In the genomic region with DNA sequence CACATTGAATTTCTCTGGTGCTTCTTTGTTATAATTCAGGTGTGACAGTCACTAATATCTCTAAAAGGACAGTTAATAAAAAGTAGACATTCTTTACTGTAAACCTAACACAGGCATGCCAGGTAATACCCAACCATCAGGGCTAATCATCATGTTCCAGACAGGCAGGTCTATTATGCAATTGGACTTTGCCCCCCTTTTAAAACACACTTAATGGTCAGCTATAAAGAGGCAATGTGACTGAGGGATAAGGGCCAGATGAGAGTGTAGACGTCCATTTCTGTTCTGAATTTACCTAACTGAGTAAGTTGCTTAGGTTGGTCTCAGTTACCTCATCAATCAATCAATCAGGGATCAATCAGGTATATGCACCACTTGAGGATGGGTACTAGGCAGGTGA, we compare ENCODE assay signal across 29 mouse cellular contexts. TPM values are rescaled to one million over a fixed set of nuclear protein-coding genes. Genes with fewer than 3 reads are reported as not detected.
DNase-seq lines count a peak whose midpoint lies in the region; ATAC-seq and TF ChIP-seq lines count a peak whose summit lies in the region.
"Had no signal": no experiment of that assay in that cellular context is flagged by ENCODE, and none has a peak within 500 bp of the region (broad histone marks: within the 10 kb centered on the region; RNA-seq: fewer than 3 reads in every experiment).

No protein-coding gene starts in this region.

- no peaks in the 10 kb centered on the region for H3K4me1 ChIP-seq in intestine, embryonic 15.5 days (replicated peaks)
- H3K4me1 ChIP-seq in intestine, postnatal 0 days (replicated peaks; ENCODE audit: control insufficient read depth, insufficient read depth, low read length), result peaks cover 3% of the 10 kb centered on the region; the same call in 1 of the 2 replicates
- H3K4me1 ChIP-seq: embryonic facial prominence, embryonic 13.5 days; embryonic facial prominence, embryonic 15.5 days; forebrain, embryonic 12.5 days had no signal

- H3K9ac ChIP-seq in intestine, embryonic 15.5 days, result no peak overlapping the region
- H3K9ac ChIP-seq in intestine, postnatal 0 days (ENCODE audit: low read depth, low read length), result no peak overlapping the region
- H3K9ac ChIP-seq: embryonic facial prominence, embryonic 13.5 days; embryonic facial prominence, embryonic 15.5 days; forebrain, embryonic 12.5 days had no signal

- DNase-seq in heart, adult 11 months, result peak; percentile 2
- DNase-seq in heart, adult 18-20 months, result no peak
- peak; percentile 17 for DNase-seq in kidney, adult 9 months
- DNase-seq in kidney, postnatal 4 days, result no peak
- no peak for DNase-seq in adipocyte (ENCODE audit: low spot score)
- DNase-seq: adrenal gland, adult 2 months; adrenal gland, postnatal 10 days; adrenal gland, postnatal 25 days; B cell, adult 2 months; cerebellum, adult 11 months; cerebellum, adult 18-20 months; cerebellum, adult 8-10 months; cerebellum, adult 9-11 months; cerebellum, postnatal 14 days; cerebellum, postnatal 36 days; embryo, embryonic 11 days had no signal

- ATAC-seq in intestine, embryonic 15.5 days, result peak; percentile 90
- ATAC-seq in intestine, postnatal 0 days, result peak; percentile 88
- ATAC-seq: activated CD4-positive, CD25-positive, alpha-beta regulatory T cell, adult 4 months; CD4-positive, CD25-positive, alpha-beta regulatory T cell, adult 4 months; forebrain, embryonic 14.5 days; Patski had no signal

- H3K4me3 ChIP-seq in intestine, embryonic 15.5 days (replicated peaks), result no peak overlapping the region
- H3K4me3 ChIP-seq in intestine, postnatal 0 days (ENCODE audit: low read depth, low read length), result no peak overlapping the region
- H3K4me3 ChIP-seq: embryonic facial prominence, embryonic 13.5 days; embryonic facial prominence, embryonic 15.5 days; erythroblast, embryonic 14.5 days; forebrain, embryonic 10.5 days; forebrain, embryonic 12.5 days had no signal

- TF ChIP-seq CTCF in intestine, postnatal 0 days (IDR thresholded peaks at IDR 0.05; ENCODE audit: low read depth), result no peak

- no peaks in the 10 kb centered on the region for H3K36me3 ChIP-seq in intestine, embryonic 15.5 days
- no peaks in the 10 kb centered on the region for H3K36me3 ChIP-seq in intestine, postnatal 0 days (ENCODE audit: control insufficient read depth, insufficient read depth)
- H3K36me3 ChIP-seq: embryonic facial prominence, embryonic 13.5 days; embryonic facial prominence, embryonic 15.5 days; forebrain, embryonic 10.5 days; forebrain, embryonic 12.5 days; G1E had no signal

- H3K4me2 ChIP-seq in intestine, embryonic 15.5 days (replicated peaks), result no peak overlapping the region
- no peak overlapping the region for H3K4me2 ChIP-seq in intestine, postnatal 0 days (replicated peaks; ENCODE audit: low read depth)
- H3K4me2 ChIP-seq: embryonic facial prominence, embryonic 13.5 days; embryonic facial prominence, embryonic 15.5 days; forebrain, embryonic 12.5 days had no signal

- no peaks in the 10 kb centered on the region for H3K9me3 ChIP-seq in intestine, embryonic 15.5 days
- 0 out of 2 replicates have a peak, but pooled peaks cover 5% of the 10 kb centered on the region for H3K9me3 ChIP-seq in intestine, postnatal 0 days (ENCODE audit: control insufficient read depth)
- H3K9me3 ChIP-seq: embryonic facial prominence, embryonic 13.5 days; embryonic facial prominence, embryonic 15.5 days; G1E had no signal

- H3K27me3 ChIP-seq in intestine, embryonic 15.5 days (replicated peaks), result no peaks in the 10 kb centered on the region
- H3K27me3 ChIP-seq in intestine, postnatal 0 days (replicated peaks; ENCODE audit: control insufficient read depth, insufficient read depth, low read length), result no peaks in the 10 kb centered on the region
- H3K27me3 ChIP-seq: CH12.LX; embryonic facial prominence, embryonic 13.5 days; embryonic facial prominence, embryonic 15.5 days had no signal

- WGBS in intestine, embryonic 15.5 days, result 32% methylated on average over 1 of the region's 1 CpGs
- 37% methylated on average over 1 of the region's 1 CpGs for WGBS in intestine, postnatal 0 days

- H3K27ac ChIP-seq in intestine, embryonic 15.5 days, result no peak overlapping the region
- peak overlapping the region; percentile 50; the same call in 1 of the 2 replicates for H3K27ac ChIP-seq in intestine, postnatal 0 days (ENCODE audit: low read depth, low read length)
- H3K27ac ChIP-seq: embryonic facial prominence, embryonic 13.5 days; embryonic facial prominence, embryonic 15.5 days; forebrain, embryonic 10.5 days; forebrain, embryonic 12.5 days had no signal

RNA-seq across cellular contexts. Expression of gene Shtn1, which starts 22.4 kb away (rescaled TPM):
- 1 to 10 TPM; 2.1 to 2.9 TPM for total RNA-seq in heart, adult 18-20 months (2021)
- 13.4 and 14.8 TPM in 2 replicates for polyA plus RNA-seq in intestine, embryonic 15.5 days (2015; fragmentation: Nextera tagmentation; extraction: Ambion mirVana)
- 11.0 and 11.8 TPM in 2 replicates for polyA plus RNA-seq in intestine, postnatal 0 days (2015; fragmentation: Nextera tagmentation; extraction: Ambion mirVana)
- polyA plus RNA-seq: erythroblast, embryonic 14.5 days; G1E had no signal

Comparison
In these comparisons a context has a peak if more than half of its experiments do, and no peak if none do; other contexts are left out.
1. DNase-seq: peak in heart, adult 11 months (single experiment) and kidney, adult 9 months (single experiment); none in heart, adult 18-20 months (0 of 2), kidney, postnatal 4 days (0 of 2) and adipocyte (single experiment).